ENCODE assay signal across 16 mouse cellular contexts in the genomic region with DNA sequence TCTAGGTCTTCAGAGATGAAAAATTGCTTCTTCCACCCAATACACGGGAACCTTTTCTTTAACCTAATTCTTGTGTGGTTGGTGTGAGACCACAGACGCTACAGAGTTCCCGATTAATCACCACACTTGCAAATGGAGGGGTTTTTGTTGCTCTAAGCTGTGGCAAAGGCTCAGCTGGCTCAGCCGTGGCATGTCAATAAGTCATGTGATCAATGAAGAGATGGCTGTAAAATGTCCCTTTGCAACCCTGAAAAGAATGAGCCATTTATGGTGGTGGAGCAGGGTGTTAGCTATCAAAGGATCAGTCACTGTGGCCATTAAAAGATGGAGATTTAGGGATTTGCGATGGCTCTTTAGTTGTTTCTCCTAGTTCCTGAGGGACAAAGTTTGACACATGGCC.
"Had no signal": no experiment of that assay in that cellular context is flagged by ENCODE, and none has a peak within 500 bp of the region (broad histone marks: within the 10 kb centered on the region; RNA-seq: fewer than 3 reads in every experiment).

No protein-coding gene starts in this region.

- H3K4me3 ChIP-seq: left cerebral cortex, adult 2 months; limb, embryonic 10.5 days; liver, embryonic 15.5 days had no signal

- H3K4me2 ChIP-seq: liver, embryonic 11.5 days; liver, embryonic 15.5 days; lung, embryonic 14.5 days had no signal

- H3K9ac ChIP-seq: liver, embryonic 15.5 days; lung, embryonic 14.5 days had no signal

- H3K4me1 ChIP-seq: liver, embryonic 15.5 days had no signal

- H3K27me3 ChIP-seq: liver, embryonic 15.5 days had no signal

- H3K27ac ChIP-seq: left cerebral cortex, adult 2 months; limb, embryonic 10.5 days; liver, embryonic 15.5 days had no signal

- H3K36me3 ChIP-seq: limb, embryonic 10.5 days; liver, embryonic 15.5 days had no signal

- ATAC-seq: intestine, postnatal 0 days had no signal

- H3K9me3 ChIP-seq: limb, embryonic 10.5 days; liver, embryonic 15.5 days had no signal

- DNase-seq: kidney, adult 9 months; kidney, postnatal 25 days; lung, embryonic 14.5 days; lung, postnatal 10 days; lung, postnatal 4 days; midbrain, embryonic 14.5 days; retina, postnatal 1 day; right cerebral cortex, postnatal 4 days; spleen, adult 18-20 months; thymus, adult 18-20 months; thymus, postnatal 14 days had no signal
